Mouse (Mus musculus) urinary bladder, postnatal 25 days (tissue): ENCODE data around the gene Adamts7.

Source experiments
- DNase-seq: peaks from one replicate; pipeline ENCODE4 v3.0.0; 2022; ENCODE audit warnings: low spot score

Gene Adamts7

GRCm38 (mm10) chr9:90162243-90162925, 485 bp upstream of the Adamts7 start:
- peak; percentile 56 for DNase-seq

GRCm38 (mm10) chr9:90163749-90164095, 853 bp downstream of the Adamts7 start:
- peak; percentile 33 for DNase-seq

GRCm38 (mm10) chr9:90164670-90165453, 2.0 kb downstream of the Adamts7 start:
- DNase-seq = no peak

- DNase-seq = no peak
Measured at GRCm38 (mm10) chr9:90165590-90165989, 2.7 kb downstream of the Adamts7 start.

GRCm38 (mm10) chr9:90166615-90167014, 3.7 kb downstream of the Adamts7 start:
- no peak for DNase-seq

- DNase-seq = no peak
Measured at GRCm38 (mm10) chr9:90169965-90170364, 7.1 kb downstream of the Adamts7 start.

- DNase-seq = no peak
Measured at GRCm38 (mm10) chr9:90171421-90171820, 8.6 kb downstream of the Adamts7 start.

- no peak for DNase-seq
Measured at GRCm38 (mm10) chr9:90172528-90173321, 9.9 kb downstream of the Adamts7 start.

- DNase-seq = no peak
Measured at GRCm38 (mm10) chr9:90173330-90173729, 10.5 kb downstream of the Adamts7 start.

- no peak for DNase-seq
Measured at GRCm38 (mm10) chr9:90179409-90179808, 16.5 kb downstream of the Adamts7 start.

GRCm38 (mm10) chr9:90181656-90182388, 19.0 kb downstream of the Adamts7 start:
- DNase-seq = no peak

- no peak for DNase-seq
Measured at GRCm38 (mm10) chr9:90182636-90183421, 20.0 kb downstream of the Adamts7 start.

- DNase-seq = no peak
Measured at GRCm38 (mm10) chr9:90183550-90183949, 20.7 kb downstream of the Adamts7 start.

GRCm38 (mm10) chr9:90184116-90184515, 21.2 kb downstream of the Adamts7 start:
- DNase-seq = no peak

- no peak for DNase-seq
Measured at GRCm38 (mm10) chr9:90185356-90185910, 22.6 kb downstream of the Adamts7 start.

GRCm38 (mm10) chr9:90188893-90189292, 26.0 kb downstream of the Adamts7 start:
- no peak for DNase-seq

GRCm38 (mm10) chr9:90189391-90189790, 26.5 kb downstream of the Adamts7 start:
- no peak for DNase-seq

- DNase-seq = no peak
Measured at GRCm38 (mm10) chr9:90195000-90195399, 32.1 kb downstream of the Adamts7 start.

GRCm38 (mm10) chr9:90196262-90196661, 33.4 kb downstream of the Adamts7 start:
- no peak for DNase-seq

GRCm38 (mm10) chr9:90197116-90197665, 34.3 kb downstream of the Adamts7 start:
- no peak for DNase-seq
